Mouse (Mus musculus) stomach, postnatal 0 days (tissue): ENCODE results near the gene Sec16a. TPM values are rescaled to one million over a fixed set of nuclear protein-coding genes. Genes with fewer than 3 reads are reported as not detected.
A peak's percentile ranks its signal among the peaks of the same experiment; 100 is the strongest.

Experiments
- ATAC-seq: fragments of 200-750 bp; cut with Nextera tagmentation; 2 replicates; pipeline ENCODE4 v1.8.0; 2017; ENCODE audit not compliant: low FRiP score, low TSS enrichment
- DNase-seq: peaks from one replicate; pipeline ENCODE4 v3.0.0-alpha.2; 2016; ENCODE audit warnings: low spot score
- H3K27ac ChIP-seq: fragments of 300-500 bp; sonication (generic); replicated peaks from 2 replicates; pipeline ENCODE4 v1.5.1; 2014; ENCODE audit warnings: mild to moderate bottlenecking, control low read depth
- H3K27me3 ChIP-seq: fragments of 300-500 bp; sonication (generic); 2 replicates; pipeline ENCODE4 v1.6.1; 2014; ENCODE audit warnings: low read length; ENCODE audit not compliant: control insufficient read depth, insufficient read depth
- H3K36me3 ChIP-seq: fragments of 300-500 bp; sonication (generic); 2 replicates; pipeline ENCODE4 v1.6.1; 2014; ENCODE audit warnings: low read length, mixed read lengths; ENCODE audit not compliant: control insufficient read depth, insufficient read depth
- H3K4me1 ChIP-seq: fragments of 300-500 bp; sonication (generic); replicated peaks from 2 replicates; pipeline ENCODE4 v1.6.1; 2014; ENCODE audit warnings: antibody characterized with exemption; ENCODE audit not compliant: control insufficient read depth, insufficient read depth
- H3K4me2 ChIP-seq: fragments of 300-500 bp; sonication (generic); replicated peaks from 2 replicates; pipeline ENCODE4 v1.6.1; 2014; ENCODE audit warnings: low read depth, mild to moderate bottlenecking, control low read depth, moderate library complexity
- H3K4me3 ChIP-seq: fragments of 300-500 bp; sonication (generic); 2 replicates; pipeline ENCODE4 v1.5.1; 2014; ENCODE audit warnings: low read depth, low read length, control low read depth
- H3K9ac ChIP-seq: fragments of 300-500 bp; sonication (generic); 2 replicates; pipeline ENCODE4 v1.6.1; 2014; ENCODE audit warnings: mild to moderate bottlenecking, low read length, control low read depth, mixed read lengths
- H3K9me3 ChIP-seq: fragments of 300-500 bp; sonication (generic); 2 replicates; pipeline ENCODE4 v1.6.1; 2016; ENCODE audit warnings: low read length; ENCODE audit not compliant: control insufficient read depth
- CTCF ChIP-seq: IDR thresholded peaks from 2 replicates; pipeline ENCODE4 v1.5.1; 2016; ENCODE audit warnings: antibody characterized with exemption, low read depth, mild to moderate bottlenecking, moderate library complexity
- EP300 ChIP-seq: optimal IDR thresholded peaks from 2 replicates; pipeline ENCODE3; 2016; ENCODE audit warnings: antibody characterized with exemption
- WGBS: fragments of 180-500 bp; shearing (Covaris S2); extraction: QIAGEN DNeasy Blood & Tissue Kit; methylation state at CpG from one replicate; pipeline ENCODE4 v1.1.7; 2014; 5-methylcytosine and 5-hydroxymethylcytosine counted together
- polyA plus RNA-seq: library from polyadenylated mRNA; unstranded; fragments of >200 nt; fragmentation: Nextera tagmentation; extraction: Ambion mirVana; gene quantifications from 2 replicates; pipeline ENCODE4 v1.2.1, GENCODE M21; 2015

Gene Sec16a
- polyA plus RNA-seq, 1 experiment from 2014 or later = 10.6 TPM

- peaks cover 6% of the 10 kb centered on the region for H3K36me3 ChIP-seq
- peak overlapping the region; percentile 92 for H3K27ac ChIP-seq
- ATAC-seq (peak; percentile 90), DNase-seq (peak; percentile 94)
- no peaks in the 10 kb centered on the region for H3K9me3 ChIP-seq
- WGBS = under 1% methylated on average over 44 of the region's 44 CpGs
- H3K27me3 ChIP-seq = no peaks in the 10 kb centered on the region
- H3K4me2 ChIP-seq = peak overlapping the region; percentile 72
- peaks cover 7% of the 10 kb centered on the region for H3K4me1 ChIP-seq
- H3K9ac ChIP-seq = peak overlapping the region; percentile 71
- peak overlapping the region; percentile 54 for H3K4me3 ChIP-seq
- TF ChIP-seq EP300 (no peak), CTCF (peak; percentile 50)
Measured at GRCm38 (mm10) chr2:26445666-26446445, 840 bp upstream of the Sec16a start.

- ATAC-seq = no peak
- TF ChIP-seq CTCF = no peak
- TF ChIP-seq EP300 = no peak
- peak; percentile 40 for DNase-seq
- Histone ChIP-seq H3K4me3 (peak overlapping the region; percentile 88), H3K36me3 (peaks cover 16% of the 10 kb centered on the region), H3K4me2 (peak overlapping the region; percentile 68), H3K27ac (peak overlapping the region; percentile 96), H3K9ac (peak overlapping the region; percentile 93), H3K9me3 (no peaks in the 10 kb centered on the region), H3K27me3 (no peaks in the 10 kb centered on the region), H3K4me1 (peaks cover 7% of the 10 kb centered on the region)
- 1% methylated on average over 15 of the region's 15 CpGs for WGBS
Measured at GRCm38 (mm10) chr2:26444368-26444767, 648 bp downstream of the Sec16a start.

GRCm38 (mm10) chr2:26443876-26444275 lies 1.1 kb downstream of the Sec16a start:
- DNase-seq (no peak), ATAC-seq (no peak)
- peaks cover 17% of the 10 kb centered on the region for H3K36me3 ChIP-seq
- no peaks in the 10 kb centered on the region for H3K9me3 ChIP-seq
- no peak for TF ChIP-seq EP300
- TF ChIP-seq CTCF = no peak
- no peaks in the 10 kb centered on the region for H3K27me3 ChIP-seq
- WGBS = 4% methylated on average over 3 of the region's 3 CpGs
- H3K4me3 ChIP-seq = peak overlapping the region; percentile 88
- peaks cover 7% of the 10 kb centered on the region for H3K4me1 ChIP-seq
- H3K27ac ChIP-seq = no peak overlapping the region
- peak overlapping the region; percentile 93 for H3K9ac ChIP-seq
- peak overlapping the region; percentile 68 for H3K4me2 ChIP-seq

- Histone ChIP-seq H3K36me3 (peaks cover 24% of the 10 kb centered on the region), H3K4me1 (peaks cover 7% of the 10 kb centered on the region), H3K4me3 (no peak overlapping the region), H3K4me2 (no peak overlapping the region), H3K27ac (no peak overlapping the region), H3K9me3 (no peaks in the 10 kb centered on the region), H3K9ac (0 out of 2 replicates have a peak overlapping the region, but pooled peaks have one; percentile 9), H3K27me3 (no peaks in the 10 kb centered on the region)
- 83% methylated on average over 1 of the region's 1 CpGs for WGBS
- no peak for DNase-seq
- ATAC-seq = no peak
- TF ChIP-seq CTCF (no peak), EP300 (no peak)
Measured at GRCm38 (mm10) chr2:26442843-26443242, 2.2 kb downstream of the Sec16a start.

GRCm38 (mm10) chr2:26441688-26442087 lies 3.3 kb downstream of the Sec16a start:
- peaks cover 24% of the 10 kb centered on the region for H3K36me3 ChIP-seq
- no peak overlapping the region for H3K4me3 ChIP-seq
- no peaks in the 10 kb centered on the region for H3K27me3 ChIP-seq
- H3K4me1 ChIP-seq = peaks cover 3% of the 10 kb centered on the region
- 55% methylated on average over 5 of the region's 5 CpGs for WGBS
- no peak for TF ChIP-seq CTCF
- TF ChIP-seq EP300 = no peak
- ATAC-seq = no peak
- H3K27ac ChIP-seq = no peak overlapping the region
- H3K9ac ChIP-seq = no peak overlapping the region
- no peaks in the 10 kb centered on the region for H3K9me3 ChIP-seq
- DNase-seq = no peak
- no peak overlapping the region for H3K4me2 ChIP-seq

- Histone ChIP-seq H3K9ac (no peak overlapping the region), H3K36me3 (peaks cover 24% of the 10 kb centered on the region), H3K27me3 (no peaks in the 10 kb centered on the region), H3K27ac (no peak overlapping the region), H3K9me3 (no peaks in the 10 kb centered on the region), H3K4me3 (no peak overlapping the region), H3K4me1 (no peaks in the 10 kb centered on the region), H3K4me2 (no peak overlapping the region)
- ATAC-seq = no peak
- no peak for TF ChIP-seq CTCF
- TF ChIP-seq EP300 = no peak
- WGBS = 95% methylated on average over 4 of the region's 4 CpGs
- DNase-seq = no peak
Measured at GRCm38 (mm10) chr2:26441261-26441660, 3.8 kb downstream of the Sec16a start.
